In genomic region chr11:105240991-105241390, GRCm38 (mm10) we compare ENCODE assay signal across 8 mouse cellular contexts. TPM values are rescaled to one million over a fixed set of nuclear protein-coding genes. Genes with fewer than 3 reads are reported as not detected.
DNase-seq lines count a peak whose midpoint lies in the region; ATAC-seq and TF ChIP-seq lines count a peak whose summit lies in the region.

No protein-coding gene starts in this region.

- H3K36me3 ChIP-seq in liver, postnatal 0 days (replicated peaks; ENCODE audit: insufficient read depth, low read length): peaks cover 53% of the 10 kb centered on the region
- peaks cover 37% of the 10 kb centered on the region for H3K36me3 ChIP-seq in myocyte (ENCODE audit: control insufficient read depth, insufficient read depth)

- no peaks in the 10 kb centered on the region for H3K9me3 ChIP-seq in liver, postnatal 0 days (ENCODE audit: low read length)

- no peaks in the 10 kb centered on the region for H3K27me3 ChIP-seq in liver, postnatal 0 days (ENCODE audit: insufficient read depth, low read length)
- no peaks in the 10 kb centered on the region for H3K27me3 ChIP-seq in myocyte (ENCODE audit: control insufficient read depth, insufficient read depth, insufficient read length)

- DNase-seq in cerebellum, adult 9-10 months: peak; percentile 37
- DNase-seq in cerebellum, adult 18-20 months: no peak
- no peak for DNase-seq in liver, postnatal 0 days
- DNase-seq in liver: no peak
- DNase-seq in c-Kit-positive CD71-positive TER-119-negative erythroid progenitor cells, embryonic 14.5 days (ENCODE audit: low read depth): peak; percentile 25
- no peak for DNase-seq in cerebellum, postnatal 25 days
- no peak for DNase-seq in heart, adult 9 months (ENCODE audit: low spot score in 2 of 2)

- peaks cover 3% of the 10 kb centered on the region; the same call in 1 of the 2 replicates for H3K4me1 ChIP-seq in liver, postnatal 0 days (ENCODE audit: insufficient read depth)

- TF ChIP-seq CTCF in liver, postnatal 0 days (IDR thresholded peaks at IDR 0.05; ENCODE audit: low read depth): peak; percentile 65

- no peak overlapping the region for H3K9ac ChIP-seq in liver, postnatal 0 days (replicated peaks)

- no peak for TF ChIP-seq EP300 in liver, postnatal 0 days (IDR thresholded peaks at IDR 0.05; ENCODE audit: low read depth)

- ATAC-seq in liver, postnatal 0 days: no peak

- H3K79me2 ChIP-seq in myocyte (ENCODE audit: control insufficient read depth, insufficient read depth): peaks cover 8% of the 10 kb centered on the region

- no peak overlapping the region for H3K4me3 ChIP-seq in liver, postnatal 0 days (ENCODE audit: low read depth, low read length)
- no peak overlapping the region for H3K4me3 ChIP-seq in myocyte

- no peak overlapping the region for H3K27ac ChIP-seq in liver, postnatal 0 days (ENCODE audit: low read depth)

- no peak overlapping the region for H3ac ChIP-seq in myocyte (ENCODE audit: control insufficient read depth, insufficient read length)

- no peak for TF ChIP-seq POLR2A in myocyte (IDR thresholded peaks at IDR 0.05; ENCODE audit: insufficient read length, low read depth)

- no peak overlapping the region for H3K4me2 ChIP-seq in liver, postnatal 0 days (ENCODE audit: low read depth, low read length)
- H3K4me2 ChIP-seq in myocyte (ENCODE audit: low read depth): no peak overlapping the region

TF ChIP-seq in myocyte, 11 proteins besides CTCF, POLR2A, EP300 and RAD21:
- TF ChIP-seq MYOG (IDR thresholded peaks at IDR 0.05; ENCODE audit: control insufficient read depth in 1 of 3, insufficient read depth in 1 of 3, insufficient read length in 2 of 3, low read depth in 2 of 3) (no peak), CEBPB (IDR thresholded peaks at IDR 0.05; ENCODE audit: insufficient read depth, poor library complexity, severe bottlenecking) (0 out of 2 replicates have a peak, but pooled peaks have one; percentile 22)

RNA-seq across cellular contexts. Expression of gene Mrc2, which starts 51.5 kb away (rescaled TPM):
- 0.25 and 0.32 TPM in 2 replicates for polyA plus RNA-seq in liver, postnatal 0 days (2015; fragmentation: Nextera tagmentation; extraction: Ambion mirVana)
- 47.7 TPM for polyA plus RNA-seq in myocyte (2012; fragmentation: generic; extraction: Trizol)

Comparison
In these comparisons a context has a peak if more than half of its experiments do, and no peak if none do; other contexts are left out.
1. DNase-seq: peak in cerebellum, adult 9-10 months (single experiment) and c-Kit-positive CD71-positive TER-119-negative erythroid progenitor cells, embryonic 14.5 days (single experiment); none in cerebellum, adult 18-20 months (0 of 2), liver, postnatal 0 days (single experiment), liver (single experiment), cerebellum, postnatal 25 days (0 of 2) and heart, adult 9 months (0 of 2).
2. RNA of gene Mrc2, which starts 51.5 kb away (polyA plus RNA-seq): 47.7 TPM in myocyte (single experiment); 0.25 to 0.32 TPM in liver, postnatal 0 days; every median in the first group is over 10 times any median in the second.